Mouse (Mus musculus): ENCODE data around the gene Lum.
A peak's percentile ranks its signal among the peaks of the same experiment; 100 is the strongest.

Lum gene

DNA sequence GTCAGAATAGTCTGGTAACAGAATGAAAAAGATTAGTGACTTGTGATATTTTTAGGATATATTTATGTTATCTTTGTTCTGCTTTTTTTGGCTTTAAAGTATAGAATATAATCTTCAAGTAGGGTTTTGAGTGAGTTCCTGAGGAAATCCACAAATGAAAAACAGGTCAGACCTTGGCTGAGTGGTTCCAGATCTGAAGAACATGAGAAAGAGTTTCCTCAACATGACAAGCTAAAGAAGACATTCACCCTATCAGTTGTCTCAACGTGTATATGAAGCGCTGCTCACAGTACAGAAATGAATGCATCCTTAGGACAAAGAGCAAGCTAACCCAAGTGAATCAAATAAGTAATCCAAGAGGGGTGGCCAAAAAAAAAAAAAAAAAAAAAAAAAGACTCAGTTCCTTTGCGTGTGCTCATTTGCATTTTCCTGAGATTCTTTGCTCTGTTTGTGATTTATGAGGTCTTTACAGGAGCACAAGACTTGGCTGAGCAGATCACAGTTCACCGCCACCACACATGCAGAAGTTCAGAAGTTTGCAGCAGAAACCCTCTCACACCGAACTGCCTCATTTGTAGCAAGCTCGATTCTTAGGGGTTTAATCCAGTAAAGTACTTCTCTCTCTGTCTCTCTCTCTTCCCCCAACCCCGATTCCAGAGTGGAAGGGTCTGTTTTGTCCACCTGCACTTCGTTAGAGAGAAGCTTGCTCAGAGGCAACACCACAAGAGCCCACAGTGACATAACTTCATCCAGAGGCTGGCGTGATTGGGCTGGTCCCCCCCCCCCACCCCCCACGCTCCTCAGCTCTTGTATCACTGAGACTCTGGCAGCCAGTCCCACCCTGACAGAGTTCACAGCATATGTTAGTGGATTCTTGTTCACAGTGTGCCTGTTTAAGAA is at the start of gene Lum:
Gene Lum (plus strand): TSS at position 172 of the 900 bp plus-strand sequence.
- peak; percentile 9 for DNase-seq

DNA sequence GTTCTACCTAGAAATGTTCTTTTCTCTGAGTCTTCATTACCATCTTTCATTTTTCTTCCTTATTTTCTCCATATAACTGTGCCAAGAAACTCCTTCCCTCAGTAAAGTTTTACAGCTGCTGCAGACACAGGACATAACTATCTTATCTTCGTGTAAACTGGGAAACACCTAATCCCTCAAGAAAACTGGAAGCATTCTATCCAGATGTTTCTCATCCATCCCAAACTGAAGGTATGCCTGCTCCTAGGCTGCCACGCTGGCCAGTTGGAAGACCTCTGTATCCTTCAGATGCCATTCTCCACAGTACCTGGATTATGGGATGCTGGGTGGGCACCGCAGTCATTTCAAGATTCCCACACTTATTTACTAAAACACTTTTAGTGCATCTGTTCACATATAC is 41.6 kb upstream of the Lum start:
- no peak for DNase-seq

DNA sequence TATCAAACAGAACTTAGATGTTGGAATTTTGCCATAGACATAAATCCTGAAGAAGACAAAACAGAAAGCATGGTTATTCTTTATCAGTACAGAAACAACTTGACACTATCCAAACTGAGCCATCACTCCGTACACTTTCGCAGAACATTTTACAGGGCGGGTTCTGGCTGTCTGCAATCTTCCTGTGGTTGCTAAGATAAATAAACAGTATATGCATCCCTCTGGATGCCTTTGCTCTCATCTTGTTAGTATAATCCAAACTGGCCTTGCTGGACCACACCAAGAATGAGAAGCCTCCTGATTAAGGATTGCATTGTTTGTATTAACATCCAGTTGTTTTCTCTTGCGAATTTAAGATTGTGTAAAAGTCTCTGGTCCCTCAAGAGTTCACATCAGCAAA is 29.2 kb upstream of the Lum start:
- no peak for DNase-seq

DNA sequence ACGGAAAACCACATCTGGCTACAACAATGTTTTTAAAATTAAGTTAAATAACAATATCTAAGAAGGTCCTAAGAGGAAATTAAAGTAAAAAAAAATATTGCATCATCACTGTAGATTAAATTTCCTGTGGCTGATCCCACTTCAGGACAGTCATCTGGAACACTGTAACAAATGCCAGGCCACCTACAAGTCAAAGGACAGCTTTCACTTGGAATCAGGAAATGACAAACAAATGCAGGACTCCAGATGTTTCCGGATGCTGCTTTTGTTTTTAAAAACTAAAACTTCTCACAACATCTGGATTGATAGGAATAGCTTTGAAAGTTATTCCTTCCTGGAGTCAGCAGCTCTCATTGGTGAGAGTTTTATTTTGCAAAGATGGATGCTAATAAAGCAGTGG is 28.0 kb upstream of the Lum start:
- no peak for DNase-seq

DNA sequence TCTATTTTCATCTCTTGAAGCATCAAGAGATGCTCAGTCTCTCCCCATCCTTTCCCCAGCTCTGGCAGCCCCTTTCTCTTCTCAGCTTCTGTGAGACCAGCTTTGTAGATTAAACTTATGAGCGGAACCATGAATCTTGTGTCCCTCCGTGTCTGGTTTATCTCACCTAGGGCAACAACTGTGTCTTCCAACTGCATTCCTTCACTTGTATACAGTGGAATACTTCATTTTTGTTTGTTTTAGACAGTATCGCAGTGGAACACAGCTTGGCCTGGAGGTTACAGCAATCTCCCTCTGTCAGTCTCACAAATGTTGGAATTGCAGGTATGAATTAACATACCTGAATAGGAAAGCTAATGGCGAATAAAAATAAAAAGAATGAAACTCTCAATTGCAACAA is 26.7 kb upstream of the Lum start:
- no peak for DNase-seq

DNA sequence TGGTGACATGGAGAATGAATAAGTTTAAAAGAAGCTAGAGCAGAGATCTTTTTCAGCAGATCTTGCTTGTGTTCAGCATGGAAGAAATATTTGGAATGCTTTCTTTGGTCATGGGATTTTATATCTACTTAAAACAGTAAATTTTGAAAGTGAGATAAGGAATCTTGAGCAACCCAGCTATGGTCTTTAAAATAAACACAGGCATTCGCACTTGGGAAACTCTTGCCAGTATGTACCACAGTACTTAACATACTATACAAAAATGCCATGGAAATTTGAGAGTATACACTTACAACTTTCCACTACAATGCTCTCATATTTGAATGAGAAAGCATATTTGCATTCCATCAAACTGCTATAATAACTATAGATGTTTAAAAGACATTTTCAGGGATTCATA is 17.2 kb upstream of the Lum start:
- DNase-seq: no peak

DNA sequence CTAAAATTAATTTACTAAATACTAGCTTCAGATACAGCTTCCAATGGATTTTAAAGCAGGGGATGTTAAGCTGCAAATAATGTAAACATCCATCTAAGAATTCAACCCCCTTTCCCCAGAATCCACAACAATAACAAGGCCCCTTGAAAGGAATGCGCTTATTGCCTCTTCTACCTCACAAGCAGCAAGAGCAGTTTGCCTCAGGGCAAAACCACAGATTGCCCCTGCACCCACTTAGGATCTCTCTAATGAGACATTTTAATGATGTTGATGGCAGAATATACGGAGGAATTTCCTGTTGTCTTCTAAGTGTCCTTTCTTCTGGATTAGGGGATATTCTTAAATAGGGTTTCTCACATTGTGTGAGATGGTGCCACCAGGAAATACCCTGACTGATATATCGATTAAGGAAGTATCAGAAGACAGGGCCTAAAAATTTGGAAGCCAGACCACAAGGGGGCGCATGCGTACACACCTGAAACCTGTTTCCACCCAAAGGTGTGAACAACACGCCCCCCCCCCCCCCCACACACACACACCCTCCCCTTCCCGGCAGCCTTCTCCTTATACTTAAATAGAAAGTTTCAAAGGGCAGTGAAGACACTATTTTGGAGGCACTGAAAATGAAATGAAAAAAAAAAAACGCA is 2.7 kb downstream of the Lum start:
- peak; percentile 25 for DNase-seq

DNA sequence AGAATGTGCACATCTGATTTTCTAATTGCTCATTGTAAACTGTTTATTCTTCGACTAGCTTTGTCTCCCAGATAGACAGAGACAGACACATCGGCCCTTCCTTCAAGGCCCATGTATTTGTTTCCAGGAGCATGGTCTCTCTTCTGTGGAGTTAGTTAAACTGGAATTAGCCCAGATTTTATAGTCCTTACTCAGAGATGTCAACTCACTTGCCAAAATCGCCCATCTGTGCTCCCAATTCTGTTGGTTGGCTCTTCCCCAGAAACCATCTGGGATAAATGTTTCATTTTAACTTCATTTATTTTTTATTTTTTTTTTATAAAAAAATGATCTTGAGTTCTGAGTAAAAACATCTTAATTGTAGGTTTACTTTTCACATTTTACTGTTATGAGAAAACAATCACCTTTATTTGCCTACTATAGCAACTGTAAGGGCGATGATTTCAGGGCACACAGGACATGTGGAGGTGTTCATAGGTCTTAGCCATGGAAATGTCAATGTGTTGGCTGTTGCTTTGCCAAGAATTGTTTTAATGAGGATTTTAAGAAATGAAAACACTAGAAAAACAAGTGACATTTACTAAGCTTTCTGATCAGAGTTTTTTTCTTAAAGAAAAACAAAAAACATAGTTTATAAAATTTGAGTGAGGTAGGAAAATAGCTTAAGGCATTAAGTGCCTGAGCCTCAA is 17.8 kb downstream of the Lum start:
- DNase-seq: no peak

DNA sequence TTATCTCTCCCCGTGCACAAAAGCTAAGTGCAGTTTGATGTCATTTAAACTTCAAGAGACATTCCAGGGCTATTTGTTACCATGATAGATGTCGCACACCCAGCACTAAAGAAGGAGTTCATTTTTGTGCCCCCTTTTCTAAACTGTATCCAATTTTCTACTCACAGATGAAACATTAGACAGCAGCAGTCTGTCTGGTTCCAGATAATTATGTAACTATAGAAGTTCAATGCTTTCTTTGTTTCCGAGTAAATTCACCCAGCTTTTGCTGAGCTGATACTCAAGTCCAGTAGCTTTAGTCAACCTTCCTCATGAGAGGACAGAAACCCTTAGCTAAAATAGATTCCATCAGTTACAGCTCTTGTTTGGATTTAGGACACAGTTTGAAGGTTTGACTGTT is 19.2 kb downstream of the Lum start:
- no peak for DNase-seq

DNA sequence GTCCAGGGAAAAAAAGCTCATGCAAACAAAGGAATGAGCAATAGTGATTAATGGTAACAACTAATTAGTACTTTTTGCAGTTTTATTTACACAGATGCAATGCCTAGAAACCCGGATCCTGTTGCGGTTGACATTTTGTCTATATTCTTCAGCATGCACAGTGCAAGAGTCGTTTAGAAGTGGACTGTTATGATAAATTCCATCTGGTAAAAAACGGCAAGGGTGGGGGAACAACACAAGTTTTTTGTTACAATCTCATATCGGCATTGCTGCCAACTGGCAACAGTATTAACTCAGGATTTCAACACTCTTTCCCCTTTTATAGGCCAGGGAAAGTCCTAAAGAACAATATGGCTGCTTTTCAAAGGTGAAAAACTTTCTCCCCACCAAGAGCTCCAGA is 22.2 kb downstream of the Lum start:
- peak; percentile 20 for DNase-seq

DNA sequence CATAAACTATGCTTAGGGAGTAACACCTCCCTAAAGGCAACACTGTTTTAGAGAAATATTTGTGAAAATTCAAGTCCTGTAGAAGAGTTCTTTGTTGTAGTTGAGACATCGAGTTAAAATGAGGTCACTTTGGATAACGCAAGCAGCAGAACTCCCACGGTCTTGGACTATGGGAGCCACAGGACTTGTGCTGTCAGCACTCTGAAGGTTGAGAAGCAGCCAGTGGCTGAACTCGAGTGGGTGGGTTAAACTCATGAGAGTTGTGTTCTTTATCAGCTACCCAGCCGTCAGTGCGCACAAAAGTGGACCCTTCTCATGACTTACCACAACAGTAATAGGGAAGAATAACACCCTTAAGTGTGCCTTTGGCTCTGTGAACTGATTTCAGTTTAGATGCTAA is 24.6 kb downstream of the Lum start:
- DNase-seq: no peak

DNA sequence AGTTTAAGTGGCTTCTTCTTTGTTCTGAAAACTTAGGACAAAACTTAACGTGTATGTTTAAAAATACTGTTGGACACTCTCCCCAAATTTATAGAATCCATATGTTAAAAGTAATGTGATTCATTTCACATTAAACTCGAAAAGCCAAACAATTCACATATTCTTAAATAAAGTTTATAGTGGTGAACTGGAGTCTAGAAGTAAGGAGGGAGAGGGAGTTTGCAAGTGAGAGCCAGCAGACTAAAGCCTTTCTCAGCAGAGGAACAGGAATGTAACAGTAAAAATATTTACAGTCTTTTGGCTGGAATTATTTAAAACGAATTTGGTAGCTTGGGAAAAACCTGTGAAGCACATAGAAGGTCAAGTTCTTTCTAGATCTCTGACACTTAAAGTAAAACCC is 26.1 kb downstream of the Lum start:
- no peak for DNase-seq

DNA sequence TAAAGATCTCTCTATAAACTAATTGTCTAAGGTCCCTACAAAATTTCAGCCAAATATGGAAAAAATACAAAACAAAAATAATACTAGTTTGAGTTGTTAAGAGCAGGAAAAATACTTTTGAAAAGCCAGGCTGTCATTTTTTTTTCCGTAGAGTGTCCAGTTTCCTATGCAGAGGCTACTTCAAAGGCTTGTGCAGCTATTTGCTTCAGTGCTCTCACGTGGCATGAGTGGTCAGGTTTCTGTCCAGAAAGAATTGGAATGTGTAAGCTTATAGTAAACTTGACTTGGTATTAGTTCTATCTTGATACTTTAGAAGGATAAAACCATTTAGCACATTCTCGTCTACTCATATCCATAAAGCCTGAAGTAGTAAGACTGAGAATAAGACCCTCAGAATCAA is 26.8 kb downstream of the Lum start:
- no peak for DNase-seq

DNA sequence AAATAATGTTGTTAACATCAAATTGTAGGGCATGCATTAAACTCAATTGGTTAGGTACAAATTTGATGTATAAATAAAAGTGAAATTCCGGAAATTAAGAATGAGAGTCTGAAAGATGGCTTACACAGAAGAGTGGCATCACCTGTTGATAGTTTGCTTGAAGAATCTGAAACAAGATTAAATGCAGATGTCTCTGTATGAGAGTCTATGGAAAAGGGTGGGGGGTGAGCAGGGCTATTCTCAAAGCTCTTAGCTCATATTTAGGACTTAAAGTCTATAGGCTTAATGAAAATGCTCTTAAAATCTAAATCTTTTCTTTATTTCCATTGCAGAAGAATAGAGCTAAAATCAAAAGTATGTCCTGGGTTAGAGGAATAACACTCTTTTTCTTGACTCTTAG is 30.8 kb downstream of the Lum start:
- DNase-seq: no peak

DNA sequence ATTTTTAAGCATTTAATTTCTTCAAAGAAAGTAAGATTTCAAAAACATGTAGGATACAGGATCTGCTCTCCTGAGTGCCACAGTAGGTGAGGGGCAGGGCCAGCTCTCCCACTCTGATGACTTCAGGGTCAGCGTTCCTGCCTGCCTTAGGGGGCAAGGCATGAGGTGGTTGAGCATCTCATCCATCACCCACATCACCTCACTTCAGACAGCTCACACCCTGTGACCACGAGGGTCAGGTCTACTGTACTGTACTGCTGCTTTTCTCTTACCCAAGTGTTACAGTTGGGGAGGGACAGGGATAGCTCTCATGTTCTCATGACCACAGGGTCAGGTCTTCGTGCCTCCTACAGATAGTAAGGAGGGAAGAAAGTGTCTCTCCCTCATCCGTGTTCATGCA is 36.8 kb downstream of the Lum start:
- no peak for DNase-seq

DNA sequence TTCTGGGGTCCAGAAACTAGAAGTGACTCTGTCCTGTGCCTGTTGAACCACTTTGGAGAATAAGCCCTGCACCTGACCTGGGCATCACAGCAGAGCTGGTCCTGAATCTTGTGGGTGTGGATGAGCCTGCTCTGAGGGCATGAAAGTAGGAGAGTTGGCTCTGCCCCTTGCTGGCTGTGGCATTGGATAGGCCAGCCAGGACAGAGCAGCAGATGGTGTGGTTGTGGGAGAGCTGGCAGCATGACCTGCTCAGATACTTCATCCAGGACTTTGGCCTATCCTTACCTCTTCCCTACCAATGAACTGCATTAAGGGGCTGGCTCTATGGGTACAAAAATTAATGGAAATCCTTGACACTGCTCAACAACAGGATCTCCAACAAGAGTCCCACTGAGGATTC is 38.3 kb downstream of the Lum start:
- DNase-seq: no peak

DNA sequence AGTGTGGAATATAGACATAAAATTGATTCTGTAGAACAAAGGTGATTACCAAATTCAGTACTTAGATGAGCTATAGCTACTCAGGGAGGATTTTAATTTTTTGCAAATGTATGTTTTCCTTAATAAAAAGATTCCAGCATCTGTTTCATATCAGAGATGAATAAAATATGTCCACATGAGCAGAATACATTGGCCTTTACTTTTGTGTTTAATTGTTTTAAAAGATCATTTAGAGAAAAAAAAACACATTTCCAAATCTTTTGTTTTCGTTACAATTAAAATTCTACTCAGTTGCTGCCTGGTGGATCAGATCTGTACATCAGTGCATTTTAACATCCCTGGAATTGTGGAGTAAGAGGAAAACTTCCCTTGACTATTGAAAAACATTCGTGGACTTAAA is 41.7 kb downstream of the Lum start, which contains the start of gene Kera:
Gene Kera (plus strand): TSS at position 301 of the 400 bp plus-strand sequence.
- no peak for DNase-seq
